Mouse (Mus musculus) adrenal gland, postnatal 36 days (tissue): ENCODE data around the gene Dnajc1. TPM values are rescaled to one million over a fixed set of nuclear protein-coding genes. Genes with fewer than 3 reads are reported as not detected.
A peak's percentile ranks its signal among the peaks of the same experiment; 100 is the strongest.

Experiments
- DNase-seq, 2 experiments: peaks; one replicate each; pipeline ENCODE4 v3.0.0; 2021; ENCODE audit warnings: mixed read lengths in 1 of 2
- total RNA-seq, 2 experiments: library from RNA; stranded (reverse); gene quantifications; 2 replicates each; pipeline ENCODE4 v1.2.3; 2021

Dnajc1 gene
- total RNA-seq, 2 experiments from 2014 or later: 33.4 to 41.6 TPM

GRCm38 (mm10) chr2:18307440-18308305, 85.0 kb downstream of the Dnajc1 start:
- DNase-seq: no peak

- DNase-seq: no peak
Observed at GRCm38 (mm10) chr2:18300949-18301348, 91.7 kb downstream of the Dnajc1 start.

GRCm38 (mm10) chr2:18285175-18285574, 107.5 kb downstream of the Dnajc1 start:
- no peak for DNase-seq

DNA sequence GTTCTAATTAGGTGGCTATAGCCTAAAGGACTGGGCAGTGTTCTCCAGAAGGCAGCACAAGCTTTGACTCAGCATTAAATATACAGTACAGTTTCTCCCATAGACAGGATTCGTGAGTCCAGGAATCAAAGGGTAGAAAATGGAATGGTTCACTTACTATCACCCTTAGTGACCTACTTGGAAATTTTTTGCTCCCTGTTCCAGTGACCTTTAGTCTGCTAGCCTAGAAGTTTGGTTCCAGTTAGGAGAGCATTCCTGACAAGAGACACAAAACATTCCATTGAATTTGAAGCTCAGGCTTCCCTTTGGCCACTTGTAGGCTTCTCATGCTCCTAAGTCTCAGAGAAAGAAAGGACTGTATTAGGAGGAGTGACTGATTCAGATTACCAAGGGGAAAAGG, 126.9 kb downstream of the Dnajc1 start:
- no peak for DNase-seq

GRCm38 (mm10) chr2:18264579-18264978, 128.1 kb downstream of the Dnajc1 start:
- DNase-seq: no peak

- DNase-seq: no peak
Observed at GRCm38 (mm10) chr2:18262298-18262697, 130.3 kb downstream of the Dnajc1 start.

DNA sequence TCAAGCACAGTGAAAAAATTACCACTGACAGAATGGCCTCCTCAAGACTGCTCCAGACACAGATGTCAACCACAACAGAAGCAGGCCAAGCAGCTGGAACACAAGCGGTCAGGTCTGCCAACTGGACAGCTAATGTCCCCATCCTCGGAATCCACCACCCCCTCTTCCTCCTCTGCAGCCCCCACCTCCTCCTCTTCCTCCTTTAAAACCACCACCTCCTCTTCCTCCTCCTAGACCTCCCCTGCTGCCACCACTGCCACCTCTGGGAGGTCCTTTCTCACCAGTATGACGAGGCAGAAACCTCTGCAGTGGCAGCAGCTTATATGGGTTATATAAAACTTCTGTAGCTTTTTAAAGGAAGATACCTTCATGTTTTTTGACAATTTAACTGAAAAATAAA, 143.4 kb downstream of the Dnajc1 start:
- no peak for DNase-seq

DNA sequence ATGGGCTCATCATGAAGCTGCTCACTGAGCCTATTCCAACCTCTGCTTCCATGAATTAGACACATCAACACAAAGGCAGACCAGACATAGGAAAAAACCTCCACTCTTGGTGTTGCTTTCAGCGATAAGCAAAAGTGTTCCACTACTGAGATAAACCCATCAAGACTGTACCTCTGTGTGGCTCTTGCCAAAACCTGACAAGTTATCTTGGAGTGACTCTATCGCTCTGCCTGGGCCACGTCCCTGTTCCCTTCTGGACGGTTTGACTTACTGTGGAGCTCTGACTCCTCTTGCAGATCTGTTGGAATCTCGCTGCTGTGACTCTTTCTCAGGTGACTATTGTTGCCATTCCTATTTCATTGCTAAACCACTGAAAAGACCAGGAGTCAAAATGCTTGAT, 157.1 kb downstream of the Dnajc1 start:
- no peak for DNase-seq

DNA sequence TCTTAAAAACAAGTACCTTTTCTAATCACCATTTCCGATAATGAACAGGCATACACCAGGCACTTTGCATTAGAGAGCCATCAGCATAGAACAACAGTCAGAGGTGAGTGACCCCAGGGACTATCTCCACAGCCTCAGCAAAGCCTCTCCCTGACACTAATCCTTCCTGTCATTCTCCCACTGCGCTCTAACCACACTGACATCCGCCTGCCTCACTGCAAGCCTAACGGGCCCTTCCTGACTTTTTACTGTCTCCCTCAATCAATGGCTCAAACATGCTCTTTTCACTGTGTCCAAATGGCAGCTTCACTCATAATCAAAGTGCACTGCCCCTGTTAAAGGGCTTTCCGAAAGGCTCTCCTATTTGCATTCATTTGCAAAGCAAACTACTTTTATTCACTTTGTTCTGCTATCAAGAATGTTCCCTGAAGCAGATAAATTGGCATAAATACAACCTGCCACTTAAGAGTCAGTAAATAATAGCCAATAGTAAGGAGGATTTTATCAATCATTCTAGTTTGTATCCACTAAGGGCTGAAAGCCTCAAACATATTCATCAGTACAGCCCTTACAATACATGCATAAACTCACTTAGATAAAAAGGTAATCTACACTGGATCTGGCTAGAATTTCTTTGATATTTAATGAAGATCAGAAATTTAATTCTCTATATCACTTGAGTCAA, 159.6 kb downstream of the Dnajc1 start:
- DNase-seq: no peak

DNA sequence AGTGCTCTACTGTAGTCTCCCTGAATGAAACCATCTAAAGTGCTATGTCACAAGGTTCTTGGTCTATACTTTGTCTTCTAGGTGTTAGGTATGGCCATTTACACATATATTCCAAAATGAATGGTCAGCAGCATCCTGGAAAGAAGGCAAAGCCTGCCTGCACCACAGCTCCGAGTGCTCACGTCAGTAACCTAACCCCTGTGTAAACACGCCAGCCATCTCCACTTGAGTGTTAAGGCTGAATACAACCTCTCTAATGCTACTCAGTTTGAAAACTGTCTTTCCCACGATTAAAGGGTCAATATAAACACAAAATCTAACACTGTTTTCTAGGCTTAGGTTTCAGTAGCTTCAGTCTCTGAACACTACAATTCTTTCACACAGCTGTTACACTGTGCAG, 161.5 kb downstream of the Dnajc1 start:
- DNase-seq: no peak

DNA sequence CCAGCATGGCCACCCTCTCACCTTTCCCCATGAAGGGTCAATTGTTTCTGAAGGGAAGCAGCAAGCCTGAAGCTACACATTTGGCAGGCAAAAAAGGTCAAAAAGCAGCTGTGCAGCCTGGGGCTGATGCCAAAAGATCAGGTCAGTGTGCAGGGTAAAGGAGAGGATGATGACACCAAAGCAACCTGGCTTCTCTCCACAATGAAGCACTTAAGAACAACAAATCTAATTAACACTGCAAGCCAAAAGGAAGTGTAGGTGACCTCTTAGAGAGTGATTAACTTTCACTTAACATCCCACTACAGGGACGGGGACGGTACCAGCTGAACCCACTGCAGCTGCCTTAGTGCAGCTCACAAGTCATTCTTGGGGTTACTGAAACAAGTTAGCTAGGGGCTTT, 163.4 kb downstream of the Dnajc1 start:
- DNase-seq: peak; percentile 21 to 25

GRCm38 (mm10) chr2:18228486-18229062, 164.1 kb downstream of the Dnajc1 start:
- DNase-seq: no peak

DNA sequence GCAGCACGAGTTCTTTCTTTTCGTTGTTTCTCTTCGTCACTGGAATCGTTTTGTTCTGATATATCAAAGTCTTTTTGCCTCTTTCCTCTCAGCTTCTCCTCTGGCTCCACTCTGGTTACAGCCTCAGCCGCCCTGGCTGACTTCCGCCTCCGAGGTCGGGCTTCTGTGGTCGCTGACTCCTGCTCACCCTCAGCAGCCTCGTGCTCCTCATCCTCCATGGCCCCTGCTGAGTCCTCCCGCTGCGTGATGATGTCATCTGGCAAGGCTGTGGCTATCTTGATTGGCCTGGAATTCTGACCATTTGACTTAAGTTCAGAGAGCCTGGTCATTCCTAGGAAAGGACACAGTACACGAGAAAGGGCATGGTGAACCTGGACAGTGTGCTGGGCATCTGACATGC, 173.1 kb downstream of the Dnajc1 start:
- no peak for DNase-seq

- no peak for DNase-seq
Observed at GRCm38 (mm10) chr2:18219136-18219535, 173.5 kb downstream of the Dnajc1 start.

DNA sequence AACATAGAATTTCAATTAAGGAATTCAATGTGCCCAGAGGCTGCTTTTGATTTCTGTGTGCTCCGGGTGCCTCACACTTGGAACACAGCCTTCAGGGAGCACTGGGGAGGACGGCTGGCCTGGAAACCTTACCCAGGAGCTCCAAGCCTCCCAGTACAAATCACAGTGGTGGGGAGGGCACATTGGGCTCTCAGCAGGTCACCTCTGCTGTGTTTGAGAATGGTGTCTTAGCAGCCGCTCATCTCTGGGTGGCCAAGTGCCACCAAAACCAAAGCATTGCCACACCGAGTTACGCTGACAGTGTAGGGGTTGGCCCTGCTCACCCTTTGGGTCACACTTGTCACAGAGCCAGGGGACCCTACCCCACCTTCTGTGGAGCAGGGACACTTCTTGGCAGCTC, 174.1 kb downstream of the Dnajc1 start:
- DNase-seq: no peak

DNA sequence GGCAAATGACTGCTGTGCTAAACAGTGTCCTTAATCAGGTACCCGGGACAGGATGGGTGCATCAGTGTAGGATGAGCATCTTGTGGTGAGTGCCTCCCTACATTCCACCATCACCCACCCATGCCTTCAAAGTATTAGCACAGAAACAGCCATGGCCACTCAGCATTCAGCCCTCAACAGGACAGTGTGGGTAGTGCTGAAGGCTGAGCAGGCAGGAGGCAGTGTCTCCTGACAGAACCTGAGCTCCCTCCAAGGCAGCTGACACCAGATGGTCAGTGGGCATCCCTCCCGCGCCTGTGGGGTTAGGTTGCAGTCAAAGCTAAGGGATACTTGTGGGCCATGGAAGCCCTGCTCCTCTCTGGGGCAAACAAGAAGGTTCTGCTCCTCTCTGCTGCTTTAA, 174.8 kb downstream of the Dnajc1 start:
- DNase-seq: no peak

GRCm38 (mm10) chr2:18214031-18214430, 178.6 kb downstream of the Dnajc1 start:
- no peak for DNase-seq

- no peak for DNase-seq
Observed at GRCm38 (mm10) chr2:18209948-18210347, 182.7 kb downstream of the Dnajc1 start.

DNA sequence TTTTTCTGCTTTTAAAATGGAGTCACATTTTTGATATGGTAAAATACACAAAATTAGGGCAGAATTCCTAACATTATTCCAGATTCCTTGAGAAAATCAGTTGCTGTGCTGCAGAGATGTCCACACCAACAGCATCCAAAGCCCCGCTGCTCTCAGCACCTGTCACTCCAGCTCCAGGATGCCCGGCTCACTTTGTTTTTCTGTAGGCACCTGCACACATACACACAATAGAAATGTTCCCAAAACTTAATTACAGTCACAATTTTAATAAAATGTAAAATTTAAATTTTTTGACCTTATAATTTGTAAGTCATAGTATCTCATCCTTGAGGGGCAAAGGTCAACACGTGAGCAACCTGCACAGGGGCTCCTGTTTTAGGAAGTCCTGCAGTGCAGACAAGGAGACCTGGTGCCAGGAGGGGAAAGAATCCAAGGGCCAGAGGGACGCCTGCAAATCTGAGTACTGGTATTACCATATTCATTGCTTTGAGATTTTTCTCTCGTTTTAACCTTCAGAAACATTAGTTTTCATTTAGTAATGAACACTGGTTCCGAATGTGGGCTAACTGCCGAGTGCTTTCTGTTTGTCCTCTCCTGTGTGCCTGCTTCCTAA, 183.3 kb downstream of the Dnajc1 start:
- no peak for DNase-seq

GRCm38 (mm10) chr2:18208578-18208977, 184.1 kb downstream of the Dnajc1 start:
- no peak for DNase-seq

DNA sequence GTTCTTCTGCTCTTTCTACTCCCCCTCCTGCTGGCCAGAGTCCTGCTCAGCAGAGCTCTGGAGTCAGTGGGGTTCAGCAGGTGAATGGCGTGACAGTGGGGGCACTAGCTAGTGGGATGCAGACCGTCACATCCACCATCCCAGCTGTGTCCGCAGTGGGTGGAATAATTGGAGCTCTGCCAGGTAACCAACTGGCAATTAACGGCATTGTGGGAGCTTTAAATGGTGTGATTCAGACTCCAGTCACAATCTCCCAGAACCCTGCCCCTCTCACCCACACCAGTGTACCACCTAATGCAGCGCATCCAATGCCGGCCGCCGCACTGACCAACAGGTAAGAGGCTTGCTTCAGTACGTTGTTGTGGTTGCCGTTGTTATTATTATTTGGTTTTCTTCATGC, 185.8 kb downstream of the Dnajc1 start:
- no peak for DNase-seq

DNA sequence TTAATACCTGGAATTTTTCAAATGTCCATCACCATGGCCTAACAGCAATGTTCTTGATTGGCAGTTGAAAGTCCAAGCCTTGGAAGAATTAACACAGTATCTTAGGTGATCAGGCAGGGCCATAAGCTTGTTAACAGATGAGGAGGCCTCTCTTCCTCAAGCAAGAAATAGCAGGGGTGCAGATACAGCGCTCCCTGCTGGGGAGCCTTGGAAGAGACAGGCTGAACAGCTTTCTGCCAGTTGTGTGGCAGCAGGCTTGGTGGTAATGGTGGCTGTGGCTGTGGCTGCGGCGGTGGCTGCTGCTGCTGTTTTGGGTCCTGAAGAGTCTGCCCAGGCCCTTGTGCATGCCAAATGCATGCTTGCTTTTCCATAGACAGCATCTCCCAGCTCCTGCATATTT, 187.5 kb downstream of the Dnajc1 start:
- DNase-seq: peak; percentile 71 to 79

DNA sequence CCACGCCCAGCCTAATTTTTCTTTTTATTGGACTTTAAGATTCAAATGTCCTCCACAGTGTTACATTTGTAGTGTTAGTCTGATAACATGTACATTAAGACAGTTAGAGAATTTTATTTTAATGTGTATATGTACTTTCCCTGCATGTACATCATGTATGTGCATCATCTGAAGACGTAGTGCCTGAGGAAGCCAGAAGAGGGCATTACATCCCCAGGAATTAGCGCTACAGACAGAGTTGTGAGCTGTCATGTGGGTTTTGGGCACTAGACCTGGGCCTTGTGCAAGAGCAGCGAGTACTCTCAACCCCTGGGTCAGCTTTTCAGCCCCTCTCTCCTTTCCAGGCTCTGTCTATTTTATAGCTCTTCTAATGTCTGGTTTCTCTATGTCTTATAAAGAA, 189.7 kb downstream of the Dnajc1 start:
- no peak for DNase-seq
